Mouse (Mus musculus) E14TG2a.4 (cell line): ENCODE measurements around the gene Cep95.
A peak's percentile ranks its signal among the peaks of the same experiment; 100 is the strongest.

Source experiments
- H3K27me3 ChIP-seq: 2 replicates; pipeline ENCODE4 v1.6.1; 2014; ENCODE audit warnings: low read length, control low read depth; ENCODE audit not compliant: insufficient read depth
- H3K36me3 ChIP-seq: 2 replicates; pipeline ENCODE4 v1.6.1; 2014; ENCODE audit warnings: low read length, control low read depth; ENCODE audit not compliant: insufficient read depth
- H3K4me1 ChIP-seq: replicated peaks from 2 replicates; pipeline ENCODE4 v1.6.1; 2014; ENCODE audit warnings: low read depth, low read length, control low read depth
- H3K4me3 ChIP-seq: replicated peaks from 2 replicates; pipeline ENCODE4 v1.5.1; 2014; ENCODE audit warnings: mild to moderate bottlenecking, low read length
- H3K9me3 ChIP-seq: 2 replicates; pipeline ENCODE4 v1.6.1; 2014; ENCODE audit warnings: low read length, control low read depth
- CTCF ChIP-seq: conservative IDR thresholded peaks from 2 replicates; pipeline ENCODE4 v1.5.1; 2014; ENCODE audit warnings: low read length
- NANOG ChIP-seq: IDR thresholded peaks from 2 replicates; pipeline ENCODE4 v1.6.1; 2014; ENCODE audit warnings: borderline replicate concordance, low read length, mixed read lengths
- POU5F1 ChIP-seq: IDR thresholded peaks from 2 replicates; pipeline ENCODE4 v1.6.1; 2014; ENCODE audit warnings: low read length, borderline replicate concordance

The Cep95 gene

DNA sequence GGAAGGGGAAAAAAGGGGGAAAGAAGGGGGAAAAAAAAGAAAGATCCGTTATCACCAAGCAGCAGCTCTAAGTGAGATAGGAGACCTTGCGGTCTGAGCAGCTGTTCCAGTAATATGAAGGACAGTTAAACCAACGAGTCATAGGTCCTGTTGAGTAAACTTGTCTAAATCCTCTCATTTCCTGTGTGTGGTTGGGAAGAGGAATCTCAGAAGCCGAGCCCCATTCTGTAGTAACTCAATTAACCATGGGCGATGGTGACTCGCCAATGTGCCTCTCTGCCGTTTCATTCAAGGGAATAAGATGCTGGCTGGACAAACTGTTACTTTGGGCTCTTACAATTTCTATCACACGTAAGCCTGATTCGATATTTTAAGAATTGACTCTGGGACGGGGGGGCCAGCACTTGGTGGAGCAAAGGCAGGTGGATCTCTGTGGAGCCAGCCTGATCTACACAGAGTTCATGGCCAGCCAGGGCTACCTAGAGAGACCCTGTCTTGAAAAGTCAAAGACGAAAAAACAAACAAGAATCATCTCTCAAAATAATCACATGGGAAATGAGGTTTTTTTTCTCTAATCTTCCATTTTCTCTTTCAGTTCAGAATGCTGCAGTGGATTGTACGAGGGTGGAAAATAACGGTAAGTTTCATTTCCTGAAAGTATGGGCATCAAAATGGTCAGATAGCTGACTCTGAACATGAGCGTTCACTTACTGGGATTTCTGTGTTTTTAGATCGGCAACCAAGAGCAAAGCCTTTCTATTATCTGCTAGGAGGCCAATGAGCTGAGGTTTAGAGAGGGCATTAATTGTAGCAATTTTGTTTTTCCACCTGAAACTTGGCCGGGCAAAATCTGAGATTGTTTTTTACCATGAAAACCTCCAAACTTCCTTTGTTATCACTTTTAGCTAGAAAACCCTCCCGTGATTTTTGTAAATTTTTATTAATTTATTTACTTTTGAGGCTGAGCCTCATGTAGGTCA is 37.7 kb upstream of the Cep95 start, which contains the start of gene Milr1:
Gene Milr1 (plus strand): TSS at position 188 of the 980 bp plus-strand sequence.
- Histone ChIP-seq H3K4me1 (peaks cover 6% of the 10 kb centered on the region), H3K9me3 (peaks cover 11% of the 10 kb centered on the region), H3K36me3 (no peaks in the 10 kb centered on the region), H3K27me3 (no peaks in the 10 kb centered on the region), H3K4me3 (no peak within 1 kb of the TSS)
- TF ChIP-seq CTCF (no peak), NANOG (no peak), POU5F1 (no peak)

DNA sequence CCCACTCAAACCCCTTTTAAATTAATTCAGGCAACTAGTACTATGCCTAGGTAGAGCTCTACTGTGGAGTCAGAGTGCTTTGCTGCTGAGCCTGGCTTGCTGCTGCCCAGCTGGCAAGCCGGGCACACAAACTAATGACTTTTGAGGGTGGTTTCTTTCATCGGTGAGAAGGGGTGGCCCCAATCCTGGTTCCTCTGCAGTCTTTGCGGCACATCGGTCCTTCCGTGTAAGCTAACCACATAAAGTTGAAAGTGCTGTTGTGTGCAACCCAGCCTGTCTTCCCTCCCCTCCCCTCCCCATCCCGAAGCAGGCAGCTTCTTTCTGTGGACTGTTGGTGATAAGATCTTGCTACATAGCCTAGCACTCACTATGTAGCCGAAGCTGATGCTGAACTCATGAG is 36.9 kb upstream of the Cep95 start:
- peaks cover 8% of the 10 kb centered on the region for H3K4me1 ChIP-seq
- TF ChIP-seq NANOG, result no peak
- no peak overlapping the region for H3K4me3 ChIP-seq
- no peaks in the 10 kb centered on the region for H3K27me3 ChIP-seq
- peaks cover 10% of the 10 kb centered on the region for H3K9me3 ChIP-seq
- no peaks in the 10 kb centered on the region for H3K36me3 ChIP-seq

DNA sequence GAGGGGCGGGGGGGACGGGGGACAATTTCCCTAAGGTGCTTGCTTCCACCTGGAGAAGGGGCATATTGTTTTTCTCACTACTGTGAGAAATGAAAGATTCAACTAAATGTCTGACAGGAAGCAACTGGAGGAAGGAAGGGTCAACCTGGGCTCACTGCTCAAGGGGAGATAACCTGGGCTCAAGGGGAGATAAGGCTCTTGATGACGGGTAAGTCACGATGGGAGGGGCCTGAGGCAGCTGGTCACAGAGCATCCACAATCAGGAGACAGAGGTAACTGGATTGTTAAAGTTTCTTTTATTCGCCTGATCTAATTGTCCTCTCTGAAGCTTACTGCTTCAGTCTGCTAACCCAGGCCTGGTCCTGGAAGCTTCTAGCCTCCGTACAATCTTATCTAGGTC is 35.7 kb upstream of the Cep95 start:
- Histone ChIP-seq H3K9me3 (no peaks in the 10 kb centered on the region), H3K27me3 (no peaks in the 10 kb centered on the region), H3K36me3 (no peaks in the 10 kb centered on the region), H3K4me1 (peaks cover 18% of the 10 kb centered on the region), H3K4me3 (no peak overlapping the region)
- no peak for TF ChIP-seq POU5F1
- no peak for TF ChIP-seq CTCF
- no peak for TF ChIP-seq NANOG

DNA sequence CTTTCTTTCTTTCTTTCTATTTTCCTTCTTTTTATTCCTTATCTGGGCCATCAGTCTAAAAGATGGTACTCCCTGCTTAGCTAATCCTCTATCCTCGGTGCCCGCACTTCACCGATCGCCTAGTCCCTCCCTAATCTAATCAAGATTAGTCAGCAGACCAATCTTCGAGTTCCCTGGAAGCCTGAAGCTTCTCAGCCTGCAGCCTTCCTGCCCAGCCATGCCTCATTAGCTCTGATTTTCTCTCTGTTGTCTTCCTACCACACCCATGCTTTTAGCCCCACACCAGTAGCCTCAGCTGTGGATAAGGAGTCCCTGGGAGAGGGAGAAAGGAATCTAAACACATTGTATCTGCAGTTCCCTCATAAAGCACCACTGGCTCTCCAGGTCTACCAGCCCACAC is 33.5 kb upstream of the Cep95 start:
- Histone ChIP-seq H3K4me1 (peaks cover 23% of the 10 kb centered on the region), H3K36me3 (no peaks in the 10 kb centered on the region), H3K9me3 (no peaks in the 10 kb centered on the region), H3K4me3 (no peak overlapping the region), H3K27me3 (no peaks in the 10 kb centered on the region)
- TF ChIP-seq NANOG (no peak), CTCF (no peak), POU5F1 (no peak)

DNA sequence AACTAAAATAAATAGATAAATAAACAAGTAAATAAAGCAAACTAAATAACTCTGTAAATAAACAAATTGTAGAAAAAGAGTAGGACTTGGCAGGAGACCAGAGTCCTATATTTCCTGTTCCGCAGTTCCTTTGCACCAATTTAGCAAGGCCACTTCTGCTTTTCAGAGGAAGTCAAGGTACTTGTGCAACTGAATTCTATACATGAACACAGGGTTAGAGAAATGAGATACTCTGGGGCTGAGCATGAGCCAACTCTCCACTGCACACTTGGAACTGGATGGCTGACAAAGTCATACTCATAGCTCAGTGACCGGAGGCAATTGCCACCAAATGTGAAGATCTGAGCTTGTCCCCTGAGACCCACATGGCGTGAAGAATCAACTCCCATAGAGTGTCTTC is 30.0 kb upstream of the Cep95 start:
- no peaks in the 10 kb centered on the region for H3K36me3 ChIP-seq
- no peaks in the 10 kb centered on the region for H3K27me3 ChIP-seq
- TF ChIP-seq CTCF (no peak), POU5F1 (no peak), NANOG (no peak)
- H3K4me3 ChIP-seq, result no peak overlapping the region
- peaks cover 50% of the 10 kb centered on the region for H3K4me1 ChIP-seq
- no peaks in the 10 kb centered on the region for H3K9me3 ChIP-seq

DNA sequence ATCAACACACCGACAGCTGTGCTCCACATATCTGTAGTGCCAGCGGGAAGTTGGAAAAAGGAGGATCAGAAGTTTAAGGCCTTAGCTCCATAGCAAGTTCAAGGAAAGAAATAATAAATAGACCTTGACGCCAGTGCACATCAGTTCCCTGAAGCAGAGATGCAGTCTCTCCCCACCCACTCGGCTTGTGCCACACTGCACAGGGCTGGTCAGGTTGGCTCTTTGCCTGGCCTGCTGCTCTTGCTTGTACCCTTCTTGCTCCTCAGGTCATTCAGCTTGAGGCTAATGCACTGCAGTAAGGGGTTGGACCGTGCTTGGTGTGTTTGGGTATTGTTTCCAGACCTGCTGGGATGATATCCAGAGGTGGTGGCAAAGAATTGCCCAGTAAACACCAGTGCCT is 28.5 kb upstream of the Cep95 start:
- Histone ChIP-seq H3K4me3 (no peak overlapping the region), H3K9me3 (no peaks in the 10 kb centered on the region), H3K27me3 (no peaks in the 10 kb centered on the region), H3K4me1 (peaks cover 49% of the 10 kb centered on the region), H3K36me3 (peaks cover 11% of the 10 kb centered on the region)
- TF ChIP-seq NANOG (no peak), POU5F1 (no peak), CTCF (no peak)

DNA sequence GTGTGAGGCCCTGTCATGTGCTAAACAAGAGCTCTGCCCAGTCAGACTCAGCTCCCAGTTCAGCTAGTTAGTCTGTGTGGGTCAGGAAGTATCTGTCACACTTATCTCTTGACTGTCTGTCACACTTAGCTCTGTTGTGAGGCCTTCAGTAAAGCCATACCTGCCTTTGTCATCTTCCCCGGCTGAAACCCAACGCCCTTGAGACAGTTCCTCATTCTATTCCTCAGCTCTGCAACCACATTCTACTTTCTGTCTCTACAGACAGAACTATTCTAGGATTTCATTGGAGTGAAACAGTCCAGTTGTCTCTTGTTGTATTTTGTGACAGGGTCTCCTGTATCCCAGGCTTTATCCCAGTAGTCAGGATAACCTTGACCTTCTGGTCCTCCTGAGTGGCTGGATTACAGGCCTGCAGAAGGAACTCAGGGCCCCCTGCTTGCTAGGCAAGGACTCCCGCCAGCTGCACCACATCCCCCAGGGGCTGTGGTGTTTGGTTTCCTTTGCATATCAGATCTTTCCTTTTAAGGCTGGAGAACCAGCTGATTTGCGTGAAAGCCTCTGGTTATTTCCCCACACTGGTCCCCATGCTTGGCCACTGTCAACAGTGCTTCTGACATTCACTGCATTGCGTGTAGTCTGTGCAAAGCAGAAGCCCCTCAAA is 26.8 kb upstream of the Cep95 start:
- TF ChIP-seq NANOG (peak; percentile 28; the same call in 1 of the 2 replicates), POU5F1 (no peak)
- Histone ChIP-seq H3K4me3 (no peak overlapping the region), H3K9me3 (no peaks in the 10 kb centered on the region), H3K27me3 (no peaks in the 10 kb centered on the region), H3K36me3 (peaks cover 27% of the 10 kb centered on the region), H3K4me1 (peaks cover 40% of the 10 kb centered on the region)

DNA sequence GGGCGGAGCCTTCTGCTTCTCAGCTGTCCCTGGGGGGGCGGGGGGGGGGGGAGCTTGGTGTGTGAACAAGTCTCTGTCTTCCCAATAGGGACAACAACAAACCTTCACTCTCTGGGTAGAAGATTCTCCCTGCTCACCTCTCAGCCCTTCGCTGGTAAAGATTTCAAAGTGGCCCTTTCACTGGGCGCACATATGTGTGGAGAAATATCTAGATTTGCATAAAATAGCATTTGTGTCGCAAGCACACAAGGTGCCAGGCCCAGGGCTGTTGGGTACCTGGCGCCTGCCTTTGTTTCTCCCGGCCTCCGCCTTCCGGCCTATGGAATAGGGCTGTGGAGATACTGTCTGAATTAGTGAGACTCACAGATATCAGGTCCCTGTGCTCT is 26.3 kb upstream of the Cep95 start:
- Histone ChIP-seq H3K4me1 (peaks cover 35% of the 10 kb centered on the region), H3K9me3 (no peaks in the 10 kb centered on the region), H3K27me3 (no peaks in the 10 kb centered on the region), H3K36me3 (peaks cover 31% of the 10 kb centered on the region), H3K4me3 (no peak overlapping the region)
- TF ChIP-seq NANOG, result no peak
- no peak for TF ChIP-seq CTCF
- no peak for TF ChIP-seq POU5F1

DNA sequence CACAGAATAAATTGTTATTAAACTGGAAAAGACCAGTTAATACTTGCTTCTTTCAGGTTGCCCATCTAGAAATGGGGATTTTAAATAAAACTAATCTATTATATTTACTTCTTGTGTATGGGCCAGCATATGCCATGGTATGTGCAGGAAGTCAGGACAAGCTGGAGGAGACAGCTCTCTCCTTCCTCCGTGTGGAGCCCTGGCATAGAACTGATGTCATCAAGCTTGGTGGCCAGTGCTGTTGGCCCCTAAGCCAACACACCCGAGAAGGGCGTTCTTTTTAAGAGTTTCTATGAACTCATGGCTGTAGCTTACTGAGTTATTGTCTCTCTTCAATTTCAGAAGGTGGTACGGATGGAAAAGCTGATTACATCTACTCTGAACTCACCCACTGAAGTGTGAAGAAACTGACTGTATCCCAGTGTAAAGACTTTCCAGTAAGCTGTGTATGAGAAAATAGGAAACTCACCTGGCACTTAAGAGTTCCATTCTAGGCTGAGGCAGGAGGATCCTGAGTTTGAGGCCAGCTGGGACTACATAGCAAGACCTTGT is 22.4 kb upstream of the Cep95 start:
- TF ChIP-seq NANOG (no peak), CTCF (no peak)
- H3K36me3 ChIP-seq, result peaks cover 68% of the 10 kb centered on the region

More for the DNA sequence above, 22.4 kb upstream of the Cep95 start:
- Histone ChIP-seq H3K4me3 (no peak overlapping the region), H3K27me3 (no peaks in the 10 kb centered on the region), H3K4me1 (peaks cover 17% of the 10 kb centered on the region), H3K9me3 (no peaks in the 10 kb centered on the region)
